9 mouse cellular contexts compared by ENCODE assay signal in the genomic region with DNA sequence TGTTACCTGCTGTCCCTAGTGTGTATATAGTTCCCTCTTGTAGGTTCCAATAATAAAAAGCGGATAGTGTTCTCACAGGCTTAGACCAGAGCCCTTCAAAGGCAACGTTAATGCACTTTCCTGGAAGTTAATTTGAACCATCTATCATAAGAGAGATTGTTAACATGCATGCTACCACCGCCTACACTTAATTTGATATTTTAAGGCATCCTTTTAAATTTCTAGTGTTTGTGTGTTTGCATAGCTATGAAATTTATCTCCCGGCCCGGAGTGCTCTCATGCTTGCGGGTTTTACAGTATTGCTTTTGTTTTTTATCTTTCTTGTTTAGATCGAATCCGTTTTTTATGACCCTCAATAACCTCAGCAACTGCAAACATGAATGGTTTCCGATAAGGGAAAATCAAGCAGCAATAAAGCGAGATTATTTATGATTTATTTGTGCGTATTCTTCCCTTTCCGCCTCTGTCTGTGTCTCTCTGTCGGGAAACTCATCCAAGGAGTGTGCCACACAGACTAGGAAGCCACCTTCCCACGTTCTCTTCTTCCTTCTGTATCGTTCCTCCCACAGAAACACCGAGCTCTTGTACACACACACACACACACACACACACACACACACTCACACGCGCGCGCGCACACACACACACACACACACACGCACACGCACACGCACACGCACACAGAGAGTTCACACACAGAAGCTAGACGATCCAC. TPM values are rescaled to one million over a fixed set of nuclear protein-coding genes. Genes with fewer than 3 reads are reported as not detected.
DNase-seq lines count a peak whose midpoint lies in the region; ATAC-seq and TF ChIP-seq lines count a peak whose summit lies in the region.
"Had no signal": no experiment of that assay in that cellular context is flagged by ENCODE, and none has a peak within 500 bp of the region (broad histone marks: within the 10 kb centered on the region; RNA-seq: fewer than 3 reads in every experiment).

No protein-coding gene starts in this region.

- H3K4me3 ChIP-seq in left cerebral cortex, adult 2 months: peak overlapping the region; percentile 83
- H3K4me3 ChIP-seq in embryonic facial prominence, embryonic 13.5 days: peak overlapping the region; percentile 47
- peak overlapping the region; percentile 69 for H3K4me3 ChIP-seq in hindbrain, embryonic 12.5 days
- peak overlapping the region; percentile 53 for H3K4me3 ChIP-seq in midbrain, embryonic 16.5 days (ENCODE audit: low read depth, low read length)

- no peak for DNase-seq in left cerebral cortex, adult 2 months (ENCODE audit: extremely low spot score in 1 of 2, low spot score in 2 of 2)
- DNase-seq in left cerebral cortex, postnatal 25 days (ENCODE audit: low spot score in 2 of 2): no peak
- no peak for DNase-seq in gastrocnemius, postnatal 14 days
- no peak for DNase-seq in gastrocnemius, postnatal 36 days
- no peak for DNase-seq in spleen, postnatal 10 days (ENCODE audit: low spot score in 2 of 2)

- peak overlapping the region; percentile 97 for H3K27ac ChIP-seq in left cerebral cortex, adult 2 months
- H3K27ac ChIP-seq in embryonic facial prominence, embryonic 13.5 days: peak overlapping the region; percentile 81; the same call in 1 of the 2 replicates
- H3K27ac ChIP-seq in hindbrain, embryonic 12.5 days: peak overlapping the region; percentile 94
- peak overlapping the region; percentile 84 for H3K27ac ChIP-seq in midbrain, embryonic 16.5 days (ENCODE audit: low read length)
- H3K27ac ChIP-seq: liver, embryonic 14.5 days had no signal

- no peaks in the 10 kb centered on the region for H3K9me3 ChIP-seq in embryonic facial prominence, embryonic 13.5 days
- no peaks in the 10 kb centered on the region for H3K9me3 ChIP-seq in hindbrain, embryonic 12.5 days (replicated peaks)
- H3K9me3 ChIP-seq in midbrain, embryonic 16.5 days (replicated peaks; ENCODE audit: control insufficient read depth, low read length, poor library complexity, severe bottlenecking): no peaks in the 10 kb centered on the region

- 10% methylated on average over 25 of the region's 26 CpGs for WGBS in embryonic facial prominence, embryonic 13.5 days
- WGBS in hindbrain, embryonic 12.5 days: 6% methylated on average over 20 of the region's 26 CpGs
- WGBS in midbrain, embryonic 16.5 days: 12% methylated on average over 22 of the region's 26 CpGs

- H3K9ac ChIP-seq in embryonic facial prominence, embryonic 13.5 days: peak overlapping the region; percentile 79
- peak overlapping the region; percentile 96 for H3K9ac ChIP-seq in hindbrain, embryonic 12.5 days
- peak overlapping the region; percentile 81 for H3K9ac ChIP-seq in midbrain, embryonic 16.5 days (ENCODE audit: low read depth, low read length)
- H3K9ac ChIP-seq: liver, embryonic 14.5 days had no signal

- ATAC-seq in embryonic facial prominence, embryonic 13.5 days (ENCODE audit: insufficient number of reproducible peaks, insufficient read depth, low FRiP score, low TSS enrichment, low read depth): no peak
- ATAC-seq in hindbrain, embryonic 12.5 days (ENCODE audit: low FRiP score): no peak
- no peak for ATAC-seq in midbrain, embryonic 16.5 days

- H3K27me3 ChIP-seq in embryonic facial prominence, embryonic 13.5 days: peaks cover 95% of the 10 kb centered on the region
- 0 out of 2 replicates have a peak, but pooled peaks cover 3% of the 10 kb centered on the region for H3K27me3 ChIP-seq in hindbrain, embryonic 12.5 days
- H3K27me3 ChIP-seq in midbrain, embryonic 16.5 days (ENCODE audit: control insufficient read depth, insufficient read depth, low read depth, low read length): no peaks in the 10 kb centered on the region; the same call in 1 of the 2 replicates

- TF ChIP-seq CTCF in left cerebral cortex, adult 2 months (IDR thresholded peaks at IDR 0.05): no peak

- peaks cover 17% of the 10 kb centered on the region for H3K4me1 ChIP-seq in embryonic facial prominence, embryonic 13.5 days
- peaks cover 36% of the 10 kb centered on the region for H3K4me1 ChIP-seq in hindbrain, embryonic 12.5 days
- peaks cover 24% of the 10 kb centered on the region for H3K4me1 ChIP-seq in midbrain, embryonic 16.5 days (ENCODE audit: control insufficient read depth, insufficient read depth, low read length)

- intact Hi-C loops in left cerebral cortex, adult 2 months (cut with DNase I): loop anchor here (1.0 kb wide), 1 partner anchor 14 kb away; no protein-coding TSS in a partner anchor
- intact Hi-C loops in left cerebral cortex, postnatal 25 days (cut with DNase I): loop anchor here (2.0 kb wide), 1 partner anchor 13 kb away; no protein-coding TSS in a partner anchor
- intact Hi-C loops in gastrocnemius, postnatal 14 days (cut with DNase I; ENCODE audit: low total_unique reads): no loop called here
- intact Hi-C loops in gastrocnemius, postnatal 36 days (cut with DNase I): no loop called here

- H3K36me3 ChIP-seq in embryonic facial prominence, embryonic 13.5 days: 0 out of 2 replicates have a peak, but pooled peaks cover 4% of the 10 kb centered on the region
- H3K36me3 ChIP-seq in hindbrain, embryonic 12.5 days: peaks cover 17% of the 10 kb centered on the region
- H3K36me3 ChIP-seq in midbrain, embryonic 16.5 days (ENCODE audit: control insufficient read depth, insufficient read depth, low read length): peaks cover 5% of the 10 kb centered on the region; the same call in 1 of the 2 replicates

- peak overlapping the region; percentile 88 for H3K4me2 ChIP-seq in embryonic facial prominence, embryonic 13.5 days
- peak overlapping the region; percentile 84 for H3K4me2 ChIP-seq in hindbrain, embryonic 12.5 days (replicated peaks)
- H3K4me2 ChIP-seq in midbrain, embryonic 16.5 days (ENCODE audit: low read length): peak overlapping the region; percentile 72

RNA-seq across cellular contexts. Expression of a gene that starts 5.3 kb away (rescaled TPM):
- total RNA-seq in left cerebral cortex, adult 2 months (2021): 100 to 1,000 TPM; 118 to 125 TPM
- 100 to 1,000 TPM; 114 to 122 TPM for total RNA-seq in left cerebral cortex, postnatal 25 days (2021)
- polyA plus RNA-seq in embryonic facial prominence, embryonic 13.5 days (2015; fragmentation: Nextera tagmentation; extraction: Ambion mirVana): 14.1 and 15.8 TPM in 2 replicates
- polyA plus RNA-seq in hindbrain, embryonic 12.5 days (2016; fragmentation: Nextera tagmentation; extraction: Ambion mirVana): 64.7 and 88.3 TPM in 2 replicates
- 46.0 and 64.0 TPM in 2 replicates for polyA plus RNA-seq in midbrain, embryonic 16.5 days (2015; fragmentation: Nextera tagmentation; extraction: Ambion mirVana)
- 1 to 10 TPM; 1.7 to 2.4 TPM for total RNA-seq in gastrocnemius, postnatal 14 days (2021)
- total RNA-seq in gastrocnemius, postnatal 36 days (2021): under 1 TPM; 0.31 to 0.69 TPM

Comparison
In these comparisons a context has a peak if more than half of its experiments do, and no peak if none do; other contexts are left out.
1. RNA of a gene that starts 5.3 kb away (total RNA-seq): 118 to 125 TPM in left cerebral cortex, adult 2 months and 114 to 122 TPM in left cerebral cortex, postnatal 25 days; 1.7 to 2.4 TPM in gastrocnemius, postnatal 14 days and 0.31 to 0.69 TPM in gastrocnemius, postnatal 36 days; every median in the first group is over 10 times any median in the second.
2. intact Hi-C loops: an anchor here in left cerebral cortex, adult 2 months (1.0 kb wide) and left cerebral cortex, postnatal 25 days (2.0 kb wide); none called in gastrocnemius, postnatal 14 days and gastrocnemius, postnatal 36 days.
3. Peak in every context shown above with its lines, with median percentiles within 50 percentile points of each other: H3K27ac ChIP-seq, H3K4me3 ChIP-seq, H3K4me2 ChIP-seq and H3K9ac ChIP-seq.